7 mouse cellular contexts compared by ENCODE assay signal in genomic region chr2:119617841-119618198, GRCm38 (mm10). TPM values are rescaled to one million over a fixed set of nuclear protein-coding genes. Genes with fewer than 3 reads are reported as not detected.
DNase-seq lines count a peak whose midpoint lies in the region; ATAC-seq and TF ChIP-seq lines count a peak whose summit lies in the region.

No protein-coding gene starts in this region.

- no peaks in the 10 kb centered on the region for H3K9me3 ChIP-seq in erythroblast, embryonic 14.5 days (ENCODE audit: control insufficient read depth, low read length)
- no peaks in the 10 kb centered on the region for H3K9me3 ChIP-seq in limb, embryonic 14.5 days (ENCODE audit: control insufficient read depth, low read length)
- H3K9me3 ChIP-seq in stomach, embryonic 16.5 days (replicated peaks; ENCODE audit: control insufficient read depth, low read length) = no peaks in the 10 kb centered on the region

- H3K4me2 ChIP-seq in limb, embryonic 14.5 days (replicated peaks; ENCODE audit: low read depth, low read length, severe bottlenecking) = peak overlapping the region; percentile 68
- peak overlapping the region; percentile 75 for H3K4me2 ChIP-seq in stomach, embryonic 16.5 days (ENCODE audit: low read depth, low read length)

- TF ChIP-seq POLR2A in spleen, adult 2 months (IDR thresholded peaks at IDR 0.05; ENCODE audit: low read depth, low read length) = no peak
- TF ChIP-seq POLR2A in limb, embryonic 14.5 days (IDR thresholded peaks at IDR 0.05; ENCODE audit: borderline replicate concordance, extremely low read depth, insufficient read depth, insufficient read length) = no peak

- no peak for DNase-seq in spleen, adult 2 months (ENCODE audit: low read depth in 1 of 2, low spot score in 2 of 2)
- DNase-seq in spleen, adult 12 weeks (ENCODE audit: low spot score) = no peak
- peak; percentile 7 for DNase-seq in limb, embryonic 14.5 days (ENCODE audit: low spot score)
- DNase-seq in ovary, postnatal 36 days (ENCODE audit: low spot score) = no peak
- no peak for DNase-seq in right cerebral cortex, postnatal 25 days

- WGBS in spleen, adult 2 months = under 1% methylated on average over 13 of the region's 13 CpGs
- WGBS in limb, embryonic 14.5 days = under 1% methylated on average over 13 of the region's 13 CpGs
- 0% methylated on average over 13 of the region's 13 CpGs for WGBS in stomach, embryonic 16.5 days

- H3K27ac ChIP-seq in spleen, adult 2 months (ENCODE audit: insufficient read depth, low read length) = no peak overlapping the region
- no peak overlapping the region for H3K27ac ChIP-seq in limb, embryonic 14.5 days (replicated peaks; ENCODE audit: low read depth, low read length)
- H3K27ac ChIP-seq in stomach, embryonic 16.5 days (ENCODE audit: low read length) = peak overlapping the region; percentile 64

- peaks cover 1% of the 10 kb centered on the region; the same call in 1 of the 2 replicates for H3K4me1 ChIP-seq in spleen, adult 2 months (ENCODE audit: control insufficient read depth, insufficient read depth, insufficient read length)
- H3K4me1 ChIP-seq in erythroblast, embryonic 14.5 days (ENCODE audit: control insufficient read depth) = peaks cover 36% of the 10 kb centered on the region
- peaks cover 8% of the 10 kb centered on the region; the same call in 1 of the 2 replicates for H3K4me1 ChIP-seq in limb, embryonic 14.5 days (ENCODE audit: control insufficient read depth, insufficient read depth, low read length)
- H3K4me1 ChIP-seq in stomach, embryonic 16.5 days (ENCODE audit: control insufficient read depth, insufficient read depth, low read length) = peaks cover 18% of the 10 kb centered on the region

- no peak; the same call in 1 of the 2 replicates for ATAC-seq in limb, embryonic 14.5 days (ENCODE audit: low FRiP score, low read depth)
- ATAC-seq in stomach, embryonic 16.5 days (ENCODE audit: insufficient read depth, low FRiP score) = no peak

- H3K4me3 ChIP-seq in spleen, adult 2 months (ENCODE audit: extremely low read depth, insufficient read depth, insufficient read length) = peak overlapping the region; percentile 81
- peak overlapping the region; percentile 90 for H3K4me3 ChIP-seq in erythroblast, embryonic 14.5 days (replicated peaks)
- H3K4me3 ChIP-seq in limb, embryonic 14.5 days (replicated peaks; ENCODE audit: low read length) = peak overlapping the region; percentile 65
- H3K4me3 ChIP-seq in stomach, embryonic 16.5 days (replicated peaks; ENCODE audit: low read length) = peak overlapping the region; percentile 94

- no peak for TF ChIP-seq CTCF in spleen, adult 2 months (IDR thresholded peaks at IDR 0.05; ENCODE audit: extremely low read depth, insufficient read depth, insufficient read length, insufficient replicate concordance)

- H3K36me3 ChIP-seq in spleen, adult 2 months (ENCODE audit: control insufficient read depth, insufficient read depth, low read length) = no peaks in the 10 kb centered on the region
- peaks cover 67% of the 10 kb centered on the region for H3K36me3 ChIP-seq in erythroblast, embryonic 14.5 days (ENCODE audit: control insufficient read depth)
- H3K36me3 ChIP-seq in limb, embryonic 14.5 days (ENCODE audit: control insufficient read depth, insufficient read depth, low read length) = no peaks in the 10 kb centered on the region
- H3K36me3 ChIP-seq in stomach, embryonic 16.5 days (ENCODE audit: control insufficient read depth, insufficient read depth, low read length) = no peaks in the 10 kb centered on the region

- H3K9ac ChIP-seq in limb, embryonic 14.5 days (ENCODE audit: low read depth, low read length, severe bottlenecking) = peak overlapping the region; percentile 57
- H3K9ac ChIP-seq in stomach, embryonic 16.5 days (ENCODE audit: low read length) = peak overlapping the region; percentile 84

- H3K27me3 ChIP-seq in spleen, adult 2 months (ENCODE audit: control insufficient read depth, insufficient read depth, low read length) = no peaks in the 10 kb centered on the region
- H3K27me3 ChIP-seq in erythroblast, embryonic 14.5 days (ENCODE audit: control insufficient read depth) = no peaks in the 10 kb centered on the region
- H3K27me3 ChIP-seq in limb, embryonic 14.5 days (ENCODE audit: control insufficient read depth, insufficient read depth, low read length) = no peaks in the 10 kb centered on the region
- no peaks in the 10 kb centered on the region for H3K27me3 ChIP-seq in stomach, embryonic 16.5 days (ENCODE audit: control insufficient read depth, insufficient read depth, low read length)

RNA-seq across cellular contexts. Expression of gene Nusap1, which starts 0.3 kb away (rescaled TPM):
- polyA plus RNA-seq in spleen, adult 2 months (2012; rRNA removed) = 1.3 and 1.7 TPM in 2 replicates
- 1.8 and 1.9 TPM in 2 replicates for polyA plus RNA-seq in erythroblast, embryonic 14.5 days (2012)
- polyA plus RNA-seq in limb, embryonic 14.5 days (2012; rRNA removed) = 24.3 and 37.8 TPM in 2 replicates
- 51.9 and 58.6 TPM in 2 replicates for polyA plus RNA-seq in limb, embryonic 14.5 days (2014; fragmentation: Nextera tagmentation; extraction: Ambion mirVana)
- 62.7 and 65.4 TPM in 2 replicates for polyA plus RNA-seq in stomach, embryonic 16.5 days (2015; fragmentation: Nextera tagmentation; extraction: Ambion mirVana)

RNA-seq across cellular contexts. Expression of gene Oip5, which starts 0.4 kb away (rescaled TPM):
- polyA plus RNA-seq in spleen, adult 2 months (2012; rRNA removed) = 3.7 and 7.2 TPM in 2 replicates
- 3.6 and 6.2 TPM in 2 replicates for polyA plus RNA-seq in erythroblast, embryonic 14.5 days (2012)
- 19.6 and 19.8 TPM in 2 replicates for polyA plus RNA-seq in limb, embryonic 14.5 days (2012; rRNA removed)
- polyA plus RNA-seq in limb, embryonic 14.5 days (2014; fragmentation: Nextera tagmentation; extraction: Ambion mirVana) = 16.3 and 16.6 TPM in 2 replicates
- polyA plus RNA-seq in stomach, embryonic 16.5 days (2015; fragmentation: Nextera tagmentation; extraction: Ambion mirVana) = 22.3 and 24.9 TPM in 2 replicates

RNA-seq across cellular contexts. Expression of gene Ndufaf1, which starts 44.8 kb away (rescaled TPM):
- 1.5 and 2.1 TPM in 2 replicates for polyA plus RNA-seq in spleen, adult 2 months (2012; rRNA removed)
- polyA plus RNA-seq in erythroblast, embryonic 14.5 days (2012) = 0.16 and 0.62 TPM in 2 replicates
- polyA plus RNA-seq in limb, embryonic 14.5 days (2012; rRNA removed) = 14.6 and 18.8 TPM in 2 replicates
- polyA plus RNA-seq in limb, embryonic 14.5 days (2014; fragmentation: Nextera tagmentation; extraction: Ambion mirVana) = 41.9 and 44.0 TPM in 2 replicates
- 41.1 and 48.1 TPM in 2 replicates for polyA plus RNA-seq in stomach, embryonic 16.5 days (2015; fragmentation: Nextera tagmentation; extraction: Ambion mirVana)

RNA-seq across cellular contexts. Expression of gene Rtf1, which starts 57.0 kb away (rescaled TPM):
- 7.4 and 7.9 TPM in 2 replicates for polyA plus RNA-seq in spleen, adult 2 months (2012; rRNA removed)
- polyA plus RNA-seq in erythroblast, embryonic 14.5 days (2012) = 5.3 and 5.8 TPM in 2 replicates
- polyA plus RNA-seq in limb, embryonic 14.5 days (2012; rRNA removed) = 30.0 and 32.3 TPM in 2 replicates
- polyA plus RNA-seq in limb, embryonic 14.5 days (2014; fragmentation: Nextera tagmentation; extraction: Ambion mirVana) = 33.2 and 33.7 TPM in 2 replicates
- polyA plus RNA-seq in stomach, embryonic 16.5 days (2015; fragmentation: Nextera tagmentation; extraction: Ambion mirVana) = 30.3 and 36.8 TPM in 2 replicates
